ENCODE assay signal across 14 mouse cellular contexts in the genomic region with DNA sequence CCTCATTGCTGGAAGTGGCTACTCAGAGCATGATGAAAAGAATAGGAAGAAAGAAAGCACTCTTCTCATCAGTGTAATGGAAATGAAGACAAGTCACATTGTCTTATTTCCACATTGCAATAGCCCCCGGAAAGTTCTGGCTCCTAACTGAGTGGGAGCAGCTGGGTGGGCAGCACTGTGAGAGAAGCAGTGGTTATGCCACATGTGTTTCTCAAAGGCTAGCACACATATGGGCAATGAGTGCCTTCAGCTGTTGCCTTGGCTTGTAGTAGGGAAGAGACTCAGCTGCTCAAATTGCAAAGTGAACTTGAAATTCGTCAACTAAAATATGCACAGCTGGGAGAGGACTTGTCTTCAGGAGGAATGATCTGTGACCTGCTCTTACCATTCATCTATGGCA.
"Had no signal": no experiment of that assay in that cellular context is flagged by ENCODE, and none has a peak within 500 bp of the region (broad histone marks: within the 10 kb centered on the region; RNA-seq: fewer than 3 reads in every experiment).

No protein-coding gene starts in this region.

- DNase-seq: kidney, adult 11 months; kidney, adult 8-10 months; kidney, postnatal 10 days; kidney, postnatal 4 days; left cerebral cortex, postnatal 4 days; liver, embryonic 13.5 days; lung, embryonic 14.5 days; midbrain, embryonic 14.5 days; thymus, adult 2 months; thymus, postnatal 14 days had no signal

- H3K9ac ChIP-seq: kidney, embryonic 15.5 days; limb, embryonic 13.5 days; liver, embryonic 13.5 days; lung, embryonic 14.5 days had no signal

- H3K36me3 ChIP-seq: kidney, embryonic 15.5 days; limb, embryonic 13.5 days; liver, embryonic 13.5 days had no signal

- H3K4me2 ChIP-seq: kidney, embryonic 15.5 days; limb, embryonic 13.5 days; liver, embryonic 13.5 days; lung, embryonic 14.5 days; midbrain, embryonic 11.5 days had no signal

- H3K9me3 ChIP-seq: kidney, embryonic 15.5 days; limb, embryonic 13.5 days; liver, embryonic 13.5 days had no signal

- H3K4me3 ChIP-seq: kidney, embryonic 15.5 days; limb, embryonic 13.5 days; liver, embryonic 13.5 days had no signal

- H3K4me1 ChIP-seq: kidney, embryonic 15.5 days; limb, embryonic 13.5 days; liver, embryonic 13.5 days had no signal

- H3K27ac ChIP-seq: kidney, embryonic 15.5 days; limb, embryonic 13.5 days; liver, embryonic 13.5 days; stomach, postnatal 0 days had no signal

- H3K27me3 ChIP-seq: kidney, embryonic 15.5 days; limb, embryonic 13.5 days; liver, embryonic 13.5 days had no signal
